Mouse (Mus musculus): ENCODE measurements around the gene Itgal. TPM values are rescaled to one million over a fixed set of nuclear protein-coding genes. Genes with fewer than 3 reads are reported as not detected.
"Not testable (repeated sequence)": the region's sequence is repeated elsewhere in the genome, so short reads cannot be mapped to it uniquely, and the experiment has no call there.

Gene Itgal
- under 1 TPM; 0.42 to 0.62 TPM for total RNA-seq (2021)
- long read RNA-seq, experiment 1, partial matches to known transcripts: 1 of 1 reads
- long read RNA-seq, experiment 1, other reads (novel, unspliced or antisense): 0 of 1 reads
- long read RNA-seq, experiment 2: 0 reads

DNA sequence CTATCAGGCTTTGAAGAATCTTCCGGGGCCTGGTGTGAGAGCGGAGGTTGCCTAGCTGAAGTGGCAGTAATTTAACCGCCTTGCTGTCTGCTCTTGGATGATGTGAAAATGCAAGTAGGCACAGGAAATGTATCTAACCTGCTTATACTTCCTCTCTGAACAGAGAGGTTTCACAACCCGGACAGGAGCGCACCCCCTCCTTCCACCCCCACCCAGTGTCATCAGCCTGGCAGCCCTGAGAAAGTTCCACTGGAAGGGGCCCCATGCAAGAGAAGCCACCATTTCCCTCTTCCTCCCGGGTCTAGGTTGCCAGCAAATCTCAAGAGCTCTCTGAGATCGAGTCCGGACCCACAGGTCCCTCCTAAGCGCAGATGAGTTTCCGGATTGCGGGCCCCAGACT, at the start of gene Itgal:
Gene Itgal (plus strand): TSS at position 163 of the 400 bp plus-strand sequence.
- no peak for DNase-seq

GRCm38 (mm10) chr7:127250511-127250910, 45.5 kb upstream of the Itgal start:
- intact Hi-C loops (cut with DNase I; ENCODE audit: low total_unique reads); DNase-seq: not testable (repeated sequence)

More for the DNA sequence above, at the start of gene Itgal:
- intact Hi-C loops (cut with DNase I; ENCODE audit: low total_unique reads): no loop called here

DNA sequence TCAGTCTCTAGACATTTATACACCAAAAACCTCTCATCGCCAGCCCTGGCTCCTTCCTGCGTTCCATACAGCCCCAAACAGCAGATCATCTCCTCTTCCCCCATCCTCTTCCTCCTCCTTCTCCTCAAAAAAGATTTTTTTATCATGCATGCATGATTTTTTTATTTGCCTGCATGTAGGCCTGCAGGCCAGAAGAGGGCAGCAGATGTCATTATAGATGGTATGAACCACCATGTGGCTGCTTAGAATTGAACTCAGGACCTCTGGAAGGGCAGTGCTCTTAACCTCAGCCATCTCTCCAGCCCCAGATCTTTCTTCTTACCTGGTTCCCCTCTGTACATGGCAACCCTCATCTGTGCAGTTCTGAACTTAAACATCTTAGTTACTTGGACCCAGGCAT, 43.6 kb upstream of the Itgal start:
- DNase-seq: no peak
- intact Hi-C loops (cut with DNase I; ENCODE audit: low total_unique reads): no loop called here

DNA sequence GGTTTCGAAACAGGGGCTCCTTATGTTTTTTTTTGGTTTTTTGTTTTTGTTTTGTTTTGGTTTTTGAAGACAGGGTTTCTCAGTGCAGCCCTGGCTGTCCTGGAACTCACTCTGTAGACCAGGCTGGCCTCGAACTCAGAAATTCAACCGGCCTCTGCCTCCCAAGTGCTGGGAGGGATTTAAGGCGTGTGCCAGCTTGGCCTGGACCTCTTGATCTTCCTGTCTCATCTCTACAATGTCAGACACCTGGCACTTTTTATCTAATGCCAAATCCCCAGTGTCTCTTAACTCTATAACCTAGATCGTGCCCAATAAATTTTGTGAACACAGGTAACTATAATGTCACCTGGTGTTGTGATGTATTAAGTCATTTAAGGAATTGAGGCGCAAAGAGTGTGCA, 42.7 kb upstream of the Itgal start:
- intact Hi-C loops (cut with DNase I; ENCODE audit: low total_unique reads): no loop called here
- DNase-seq: no peak

DNA sequence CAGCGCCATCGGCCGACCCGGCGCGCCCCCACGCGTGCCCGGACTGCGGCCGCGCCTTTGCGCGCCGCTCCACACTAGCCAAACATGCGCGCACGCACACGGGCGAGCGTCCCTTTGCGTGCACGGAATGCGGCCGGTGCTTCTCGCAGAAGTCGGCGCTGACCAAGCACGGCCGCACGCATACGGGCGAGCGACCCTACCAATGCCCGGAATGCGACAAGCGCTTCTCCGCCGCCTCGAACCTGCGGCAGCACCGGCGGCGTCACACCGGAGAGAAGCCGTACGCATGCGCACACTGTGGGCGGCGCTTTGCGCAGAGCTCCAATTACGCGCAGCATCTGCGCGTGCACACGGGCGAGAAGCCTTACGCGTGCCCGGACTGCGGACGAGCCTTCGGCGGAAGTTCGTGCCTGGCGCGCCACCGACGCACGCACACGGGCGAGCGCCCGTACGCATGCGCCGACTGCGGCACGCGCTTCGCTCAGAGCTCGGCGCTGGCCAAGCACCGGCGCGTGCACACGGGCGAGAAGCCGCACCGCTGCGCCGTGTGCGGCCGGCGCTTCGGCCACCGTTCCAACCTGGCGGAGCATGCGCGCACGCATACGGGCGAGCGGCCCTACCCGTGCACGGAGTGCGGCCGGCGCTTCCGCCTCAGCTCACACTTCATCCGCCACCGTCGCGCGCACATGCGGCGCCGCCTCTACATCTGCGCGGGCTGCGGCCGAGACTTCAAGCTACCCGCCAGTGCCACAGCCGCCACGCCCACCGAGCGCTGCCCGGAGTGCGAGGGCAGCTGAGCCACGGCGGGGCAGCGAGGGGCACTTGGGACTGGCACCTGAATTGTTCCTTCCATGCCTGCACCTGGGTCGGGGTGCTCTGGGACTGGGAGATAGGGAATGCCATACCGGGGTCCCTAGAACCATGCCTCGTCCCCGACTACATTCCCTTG, 42.0 kb upstream of the Itgal start:
- intact Hi-C loops (cut with DNase I; ENCODE audit: low total_unique reads): no loop called here
- peak; percentile 95 for DNase-seq

- no peak for DNase-seq
- intact Hi-C loops (cut with DNase I; ENCODE audit: low total_unique reads): no loop called here
Measured at GRCm38 (mm10) chr7:127255008-127255407, 41.1 kb upstream of the Itgal start.

DNA sequence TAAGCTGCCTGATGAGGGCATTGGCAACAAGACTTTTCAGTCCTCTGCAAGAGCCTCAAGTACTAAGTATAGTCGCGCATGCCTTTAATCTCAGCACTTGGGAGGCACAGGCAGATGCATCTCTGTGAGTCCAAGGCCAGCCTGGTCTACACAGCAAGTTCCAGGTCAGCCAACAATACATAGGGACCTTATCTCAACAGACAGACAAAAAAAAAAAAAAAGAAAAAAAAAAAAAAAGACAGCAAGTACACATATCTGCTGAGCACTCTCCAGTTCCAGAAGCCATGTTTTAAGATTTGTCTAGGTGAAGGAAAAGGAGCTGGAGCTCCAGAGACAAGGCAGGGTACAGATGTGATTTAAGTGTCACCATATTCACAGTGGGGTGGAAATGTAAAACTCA, 40.1 kb upstream of the Itgal start:
- intact Hi-C loops (cut with DNase I; ENCODE audit: low total_unique reads): no loop called here
- no peak for DNase-seq

DNA sequence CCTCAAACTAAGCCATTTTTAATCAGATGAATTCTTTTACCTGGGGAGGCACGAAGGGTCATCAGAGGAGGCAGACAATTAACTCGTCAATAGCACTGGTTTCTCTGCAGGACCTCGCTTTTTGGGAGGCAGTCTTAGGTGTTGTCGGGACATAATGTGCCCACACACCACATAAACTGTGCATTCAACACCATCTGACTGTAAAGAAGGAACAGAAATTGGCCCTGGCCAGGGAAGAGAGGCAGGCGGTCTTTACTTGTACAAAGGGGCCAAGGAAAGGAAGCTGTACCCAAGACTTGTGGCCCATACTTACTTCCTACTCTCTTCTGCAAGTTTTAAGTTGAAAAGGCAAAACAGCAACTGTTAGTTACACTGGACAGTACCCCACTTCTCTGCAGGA, 39.5 kb upstream of the Itgal start:
- intact Hi-C loops (cut with DNase I; ENCODE audit: low total_unique reads): no loop called here
- DNase-seq: no peak

DNA sequence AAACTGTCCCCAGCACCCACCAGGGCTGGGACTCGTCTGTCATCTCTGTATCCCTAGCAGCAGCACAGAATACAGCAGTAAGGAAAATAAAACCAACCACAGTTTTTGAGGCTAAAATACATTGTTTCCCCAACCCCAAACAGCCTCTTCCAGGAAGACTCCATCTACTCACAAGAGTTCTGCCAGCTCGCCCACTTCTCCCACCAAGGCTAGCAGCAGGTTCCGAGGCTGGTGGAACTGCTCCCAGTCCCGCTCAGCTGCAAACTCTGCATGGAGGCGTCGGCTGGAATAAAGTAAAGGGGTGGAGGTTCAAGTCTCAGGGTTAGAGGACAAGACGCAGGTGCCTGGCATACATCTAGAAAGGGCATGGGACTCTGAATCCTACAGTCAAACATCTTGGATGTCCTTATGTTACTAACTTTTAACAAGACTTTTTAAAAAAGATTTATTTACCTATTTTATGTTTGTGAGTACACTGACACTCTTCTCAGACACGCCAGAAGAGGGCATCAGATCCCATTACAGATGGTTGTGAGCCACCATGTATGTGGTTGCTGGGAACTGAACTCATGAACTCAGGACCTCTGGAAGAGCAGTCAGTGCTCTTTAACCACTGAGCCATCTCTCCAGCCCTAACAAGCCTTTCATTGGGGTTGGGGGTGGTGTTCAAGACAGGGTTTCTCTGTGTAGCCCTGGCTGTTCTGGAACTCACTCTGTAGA, 36.7 kb upstream of the Itgal start:
- DNase-seq: no peak
- intact Hi-C loops (cut with DNase I; ENCODE audit: low total_unique reads): no loop called here

DNA sequence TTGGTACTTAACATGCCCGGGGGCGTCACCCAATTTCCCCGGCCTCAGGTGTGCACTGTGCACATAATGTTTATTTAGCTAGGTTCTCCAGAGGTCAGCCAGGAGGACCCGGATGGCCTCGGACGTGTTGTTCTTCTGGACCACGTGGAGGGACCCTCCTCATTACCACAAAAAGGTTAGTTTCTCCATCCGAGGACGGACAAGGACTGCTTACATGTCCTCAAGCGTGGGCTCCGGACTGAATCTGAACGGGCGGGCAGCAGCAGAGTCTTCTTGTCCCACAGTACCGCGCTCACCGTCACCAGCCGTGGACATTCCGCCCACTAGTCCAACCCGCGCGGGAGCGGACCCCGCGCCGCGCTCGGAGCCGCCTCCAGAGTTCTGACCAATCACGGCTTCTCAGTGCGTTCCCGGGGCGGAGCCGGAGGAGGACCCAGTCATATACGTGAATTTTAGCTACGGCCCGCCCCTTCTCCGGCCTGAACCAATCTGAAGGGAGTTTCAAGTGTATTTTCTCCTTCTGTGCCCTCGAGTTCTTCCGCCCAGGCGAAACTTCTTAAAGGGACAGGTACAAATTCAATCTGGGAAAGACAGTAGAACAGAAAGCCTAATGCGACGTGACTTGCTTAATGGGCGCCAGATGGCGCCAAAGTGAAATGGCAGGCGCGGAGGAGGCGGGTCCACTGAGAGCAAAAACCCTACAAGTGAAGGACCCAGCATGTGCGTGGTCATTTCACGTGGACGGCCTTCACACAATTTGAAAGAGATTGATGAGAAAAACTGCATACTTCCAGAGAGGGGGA, 35.5 kb upstream of the Itgal start, which contains the start of gene Dctpp1:
Gene Dctpp1 (minus strand): TSS at position 401 of the 803 bp plus-strand sequence.
- intact Hi-C loops (cut with DNase I; ENCODE audit: low total_unique reads): no loop called here
- peak; percentile 96 for DNase-seq

DNA sequence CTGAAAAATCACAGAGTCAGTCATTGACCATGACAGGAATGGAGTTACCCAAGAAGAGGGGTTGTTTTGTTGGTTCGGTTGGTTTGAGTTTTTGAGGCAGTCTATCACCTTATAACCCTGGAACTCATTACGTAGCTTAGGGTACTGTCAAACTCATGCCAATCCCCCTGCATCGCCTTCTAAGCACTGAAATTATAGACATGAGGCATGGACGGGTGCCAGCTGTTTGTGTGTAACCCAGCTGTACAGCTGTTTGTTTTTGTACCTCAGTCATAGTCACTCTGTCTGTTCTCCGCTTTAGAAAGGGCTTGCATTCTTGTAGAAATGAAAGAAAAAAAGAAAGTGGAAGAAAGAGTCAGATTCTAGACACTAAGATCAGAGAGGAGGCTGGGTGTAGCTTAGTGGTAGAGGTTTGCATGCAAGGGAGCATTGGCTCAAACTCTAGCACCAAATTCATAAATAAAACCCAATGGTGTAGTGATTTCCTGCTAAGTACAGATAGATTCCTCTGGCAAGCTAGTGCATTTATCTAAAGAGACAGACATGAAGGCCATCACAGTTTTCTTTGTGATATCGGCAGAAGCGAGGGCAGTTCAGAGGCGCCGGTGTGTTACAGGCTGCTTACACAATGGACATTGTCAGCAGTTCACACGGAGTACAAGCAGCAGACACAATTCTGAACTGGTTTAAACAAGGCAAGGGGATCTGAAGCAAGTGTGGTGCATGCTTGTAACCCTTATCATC, 33.7 kb upstream of the Itgal start:
- intact Hi-C loops (cut with DNase I; ENCODE audit: low total_unique reads): no loop called here
- DNase-seq: no peak

GRCm38 (mm10) chr7:127263526-127263925, 32.5 kb upstream of the Itgal start:
- intact Hi-C loops (cut with DNase I; ENCODE audit: low total_unique reads): no loop called here
- DNase-seq: no peak

DNA sequence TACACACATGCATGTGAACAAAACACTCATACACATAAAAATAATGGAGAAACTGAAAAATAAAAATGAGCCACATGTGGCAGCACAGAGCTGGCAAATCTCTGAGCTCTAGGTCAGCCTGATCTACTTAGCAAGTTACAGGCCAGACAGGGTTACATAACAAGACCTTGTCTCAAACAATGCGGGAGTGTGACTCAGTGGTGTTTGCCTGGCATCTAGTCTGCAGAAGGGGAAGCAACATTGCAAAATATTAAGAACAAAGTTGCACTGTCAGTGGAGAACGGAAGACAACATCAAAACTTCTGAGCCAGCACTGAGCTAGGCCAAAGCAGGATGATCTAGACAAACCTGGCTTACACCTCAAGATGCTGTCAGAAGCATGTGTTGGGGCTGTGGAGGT, 25.8 kb upstream of the Itgal start:
- DNase-seq: no peak
- intact Hi-C loops (cut with DNase I; ENCODE audit: low total_unique reads): no loop called here

GRCm38 (mm10) chr7:127270666-127271065, 25.4 kb upstream of the Itgal start:
- DNase-seq: no peak
- intact Hi-C loops (cut with DNase I; ENCODE audit: low total_unique reads): no loop called here

DNA sequence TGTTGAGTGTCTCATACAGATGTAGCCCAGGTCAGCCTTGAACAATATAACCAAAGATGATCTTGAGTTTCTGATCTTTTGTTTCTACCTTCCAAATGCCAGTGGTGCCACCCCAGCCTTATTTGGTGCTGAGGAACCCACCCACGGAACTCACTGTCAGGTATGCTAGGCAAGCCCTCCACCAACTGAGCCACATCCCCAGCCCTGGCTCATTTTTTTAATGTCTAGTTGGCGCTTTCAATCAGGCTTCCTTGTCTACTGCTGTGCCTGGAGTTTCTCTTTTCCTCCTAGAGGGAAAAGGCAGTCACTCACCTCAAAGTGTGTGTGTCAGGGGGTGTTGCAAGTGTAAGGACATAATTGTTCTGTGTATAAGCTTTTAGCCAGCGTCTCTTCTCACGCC, 25.0 kb upstream of the Itgal start:
- no peak for DNase-seq
- intact Hi-C loops (cut with DNase I; ENCODE audit: low total_unique reads): no loop called here

DNA sequence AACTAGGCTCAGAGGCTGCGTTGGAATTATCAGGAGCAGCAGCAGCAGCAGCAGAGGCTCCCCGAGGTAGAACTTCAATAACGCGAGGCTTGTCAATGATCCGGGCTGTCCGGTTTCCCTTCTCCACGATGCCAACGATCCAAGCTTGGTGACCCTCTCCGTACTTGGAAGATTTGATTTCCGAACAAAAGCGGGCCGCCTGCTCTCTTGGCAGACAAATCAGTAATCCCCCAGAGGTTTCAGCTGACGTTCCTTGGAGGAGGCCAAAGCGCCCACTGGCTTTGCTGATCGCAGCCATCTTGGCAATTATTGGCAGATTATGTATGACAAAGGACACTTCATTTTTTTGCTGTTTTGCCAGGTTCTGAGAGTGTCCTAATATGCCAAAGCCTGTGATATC, 23.5 kb upstream of the Itgal start:
- intact Hi-C loops (cut with DNase I; ENCODE audit: low total_unique reads): no loop called here

GRCm38 (mm10) chr7:127273118-127273923, 22.7 kb upstream of the Itgal start:
- intact Hi-C loops (cut with DNase I; ENCODE audit: low total_unique reads): no loop called here
- DNase-seq: peak; percentile 46

More for the DNA sequence above, 23.5 kb upstream of the Itgal start:
- no peak for DNase-seq

Measured in gastrocnemius, postnatal 14 days (tissue).